Mouse (Mus musculus): ENCODE measurements around the gene Fam131b.

Gene Fam131b

DNA sequence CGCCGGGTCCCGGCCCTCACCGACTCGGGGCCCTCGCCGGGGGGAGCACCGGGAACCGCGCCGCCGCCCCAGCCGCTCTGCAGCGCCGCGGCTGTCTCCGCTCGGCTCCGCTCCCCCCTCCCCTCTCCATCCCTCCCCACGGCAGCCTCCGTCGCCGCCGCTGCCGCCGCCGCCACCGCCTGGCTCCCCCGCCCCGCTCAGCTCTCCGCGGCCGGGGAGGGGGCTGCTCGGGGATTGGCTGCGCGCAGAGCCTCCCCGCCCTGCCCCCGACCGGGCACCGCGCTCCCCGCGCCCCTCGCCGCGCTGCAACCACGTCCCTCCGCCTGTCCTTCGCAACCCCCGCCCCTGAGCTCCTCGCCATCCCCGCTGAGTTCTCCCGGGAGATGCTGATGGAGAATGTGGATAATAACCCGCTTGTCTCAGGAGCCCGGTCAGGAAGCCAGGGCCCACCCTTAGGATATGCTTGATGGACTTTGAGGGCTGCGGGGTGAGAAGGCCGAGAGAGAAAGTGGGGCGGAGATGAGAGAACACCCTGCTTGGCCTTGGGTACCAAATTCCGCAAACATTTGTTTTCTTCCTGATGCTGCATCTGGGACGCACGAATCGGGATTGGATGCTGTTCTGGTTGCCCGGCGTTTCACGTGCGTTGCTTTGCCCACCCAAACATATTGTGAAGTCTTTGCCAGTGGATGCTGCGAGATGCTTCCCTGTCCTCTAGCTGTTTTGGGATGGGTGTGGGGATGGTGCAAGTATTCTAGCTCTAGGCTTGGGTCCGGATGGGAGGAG, at the start of gene Fam131b:
Gene Fam131b (minus strand): TSS at position 162 of the 786 bp plus-strand sequence.
- DNase-seq (ENCODE audit: low read depth) = no peak

DNA sequence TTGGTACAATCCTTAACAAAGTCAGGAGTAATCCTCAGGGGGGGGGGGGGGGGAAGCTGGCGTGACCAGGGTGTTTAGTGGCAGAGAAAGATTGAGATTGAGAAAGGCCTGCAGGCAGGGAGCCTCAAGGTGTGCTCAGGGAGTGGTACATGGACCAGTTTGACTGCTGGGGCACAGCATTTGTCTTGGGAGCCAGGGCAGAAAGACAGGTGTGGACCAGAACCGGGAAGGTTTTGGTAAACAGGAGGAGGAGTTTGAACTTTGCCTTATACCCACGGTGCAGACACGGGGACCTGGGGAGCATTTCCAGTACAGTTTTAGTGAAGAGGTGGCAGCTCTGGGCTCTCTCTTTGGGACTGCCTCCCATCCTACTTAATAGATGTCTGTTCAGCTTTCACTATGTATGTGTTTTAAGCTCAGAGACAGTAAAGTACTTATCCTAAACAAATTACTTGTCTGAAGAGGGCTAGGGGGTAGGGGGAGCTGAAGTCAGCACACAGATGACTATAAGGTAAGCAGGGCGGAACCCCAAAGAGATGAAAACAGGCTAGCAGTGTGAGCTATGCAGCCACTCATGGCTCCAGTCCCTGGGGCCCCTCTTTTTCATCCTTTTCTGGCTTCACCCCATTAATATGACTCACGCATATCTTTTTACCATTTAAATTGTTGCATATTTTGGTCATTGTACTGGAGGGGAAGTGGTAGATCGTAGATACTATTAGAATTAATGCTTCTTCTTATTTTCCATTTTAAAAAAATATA, 49.4 kb upstream of the Fam131b start:
- no peak for DNase-seq (ENCODE audit: low read depth)

DNA sequence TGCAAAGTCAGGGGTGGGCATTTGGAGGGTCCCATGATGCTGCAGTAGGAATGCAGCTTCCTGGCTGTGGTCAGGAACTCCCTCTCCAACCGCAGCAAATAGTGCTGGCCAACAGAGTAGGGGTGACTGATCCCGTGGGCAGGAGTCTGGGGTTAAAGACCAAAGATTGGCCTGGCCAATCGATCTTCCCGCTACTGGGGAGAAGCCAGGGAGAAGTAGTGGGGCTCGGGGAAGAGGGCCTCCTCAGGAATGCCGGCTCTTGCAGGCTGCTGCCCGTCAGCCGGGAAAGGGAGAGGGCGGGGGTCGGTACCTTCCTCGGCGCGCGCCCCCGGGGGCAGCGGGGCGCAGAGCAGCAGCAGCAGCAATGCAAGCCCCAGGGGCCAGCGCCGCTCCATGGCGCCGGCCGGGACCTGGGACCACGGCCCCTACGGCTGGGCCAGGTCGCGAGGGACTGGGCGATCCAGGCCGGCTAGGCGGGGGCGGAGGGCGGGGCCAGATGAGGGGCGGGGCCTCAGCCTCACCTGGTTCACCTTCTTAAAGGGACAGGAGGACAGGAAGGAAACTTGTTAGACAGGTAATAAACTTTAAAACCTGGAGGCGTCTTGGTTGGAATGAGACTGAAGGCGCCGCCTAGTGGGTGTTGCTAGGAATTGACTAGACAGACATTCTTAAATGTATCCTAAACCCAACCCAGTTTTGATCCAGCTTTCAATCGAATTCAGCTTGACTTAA, 48.5 kb upstream of the Fam131b start, which contains the start of gene Epha1:
Gene Epha1 (minus strand): TSS at position 453 of the 732 bp plus-strand sequence.
- no peak for DNase-seq (ENCODE audit: low read depth)

DNA sequence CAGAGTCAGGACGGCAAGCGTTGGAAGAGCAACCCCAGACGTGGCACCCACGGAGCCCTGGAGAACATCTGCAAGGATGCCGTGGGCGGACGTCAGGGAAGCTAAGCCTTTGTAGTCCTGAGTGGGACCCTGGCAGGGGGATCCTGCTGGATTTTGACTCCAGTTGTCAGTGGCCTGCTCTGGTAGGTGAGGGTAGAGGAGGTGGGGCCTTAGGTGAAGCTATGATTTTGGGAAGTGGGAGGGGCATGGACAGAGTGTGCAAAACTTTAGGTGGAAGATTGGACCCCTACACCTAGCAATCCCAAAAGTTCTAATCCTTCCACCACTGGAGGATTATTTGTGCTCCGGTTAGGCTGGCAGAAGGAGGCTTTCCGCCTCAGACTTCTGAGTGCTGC, 48.0 kb upstream of the Fam131b start:
- DNase-seq (ENCODE audit: low read depth) = no peak

DNA sequence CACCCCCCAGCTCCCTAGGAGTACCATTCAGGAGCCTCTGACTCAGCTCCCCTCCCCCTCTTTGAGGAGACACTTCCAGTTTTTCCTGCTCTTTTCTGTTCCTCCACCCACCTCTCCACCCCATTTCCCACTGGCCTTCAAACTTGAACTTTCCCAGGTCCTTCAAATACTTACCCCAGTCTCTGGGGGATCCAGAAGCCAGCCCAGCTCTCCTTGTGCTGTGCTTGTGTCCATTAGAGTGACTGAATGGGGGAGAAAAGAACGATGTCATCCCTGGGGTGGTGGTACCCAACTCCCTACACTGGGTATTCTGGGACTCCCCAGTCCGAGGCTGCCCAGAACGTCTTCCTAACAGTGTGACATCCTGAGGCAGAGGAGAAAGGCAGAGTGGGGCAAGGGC, 47.6 kb upstream of the Fam131b start:
- DNase-seq (ENCODE audit: low read depth) = no peak

DNA sequence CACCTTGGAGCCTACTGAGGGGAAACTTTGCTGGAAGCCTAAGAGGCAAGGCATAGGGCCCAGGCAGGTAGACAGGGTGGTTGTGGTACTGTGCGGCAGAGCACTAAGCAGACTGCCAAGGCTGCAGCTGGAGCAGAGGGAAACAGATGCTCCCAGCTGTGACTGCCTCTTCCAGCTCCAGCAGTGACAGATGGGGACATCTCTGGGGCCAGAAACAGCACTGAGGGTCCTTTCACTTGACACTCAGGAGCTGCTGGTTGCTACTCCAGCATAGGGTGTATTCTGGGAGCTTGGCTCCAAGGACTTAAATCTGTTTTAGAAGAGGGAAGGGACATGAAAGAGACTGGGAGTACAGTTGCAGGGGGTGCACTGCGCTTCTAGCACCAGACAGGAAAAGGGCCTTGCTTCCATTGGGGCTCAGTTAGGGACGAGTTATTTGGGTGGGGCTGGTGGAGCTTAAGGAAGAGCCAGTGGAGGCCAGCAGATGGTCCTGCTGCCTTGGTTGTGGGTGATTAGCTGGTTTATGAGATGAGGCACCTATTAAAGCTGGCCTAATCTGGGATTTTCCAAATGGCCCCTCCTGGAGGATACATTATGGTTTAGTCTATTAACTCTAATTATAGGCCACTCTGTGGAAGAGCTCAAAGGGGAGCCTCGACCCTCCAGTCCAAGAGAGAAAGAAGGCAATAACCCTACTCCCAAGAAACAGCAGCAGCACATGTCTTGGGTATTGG, 46.4 kb upstream of the Fam131b start:
- DNase-seq (ENCODE audit: low read depth) = no peak

DNA sequence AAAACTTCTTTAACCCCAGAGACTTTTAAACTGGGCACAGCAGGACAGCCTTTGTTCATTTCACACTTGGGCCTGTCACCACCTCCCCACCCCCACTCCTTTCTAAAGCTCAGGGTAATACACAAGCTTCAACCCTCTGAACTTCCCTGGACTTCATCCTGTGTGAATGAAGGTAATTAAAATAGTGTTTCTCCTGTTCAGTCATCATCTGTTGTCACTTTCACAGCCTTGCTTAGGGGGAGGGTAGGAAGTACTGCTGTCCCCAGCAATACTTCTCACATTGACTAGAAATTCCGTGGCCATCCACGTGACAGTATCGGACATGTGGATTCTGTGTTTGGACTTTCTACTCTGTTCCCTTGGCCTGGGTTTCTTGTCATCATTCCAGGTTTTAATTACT, 45.4 kb upstream of the Fam131b start:
- DNase-seq (ENCODE audit: low read depth) = no peak

DNA sequence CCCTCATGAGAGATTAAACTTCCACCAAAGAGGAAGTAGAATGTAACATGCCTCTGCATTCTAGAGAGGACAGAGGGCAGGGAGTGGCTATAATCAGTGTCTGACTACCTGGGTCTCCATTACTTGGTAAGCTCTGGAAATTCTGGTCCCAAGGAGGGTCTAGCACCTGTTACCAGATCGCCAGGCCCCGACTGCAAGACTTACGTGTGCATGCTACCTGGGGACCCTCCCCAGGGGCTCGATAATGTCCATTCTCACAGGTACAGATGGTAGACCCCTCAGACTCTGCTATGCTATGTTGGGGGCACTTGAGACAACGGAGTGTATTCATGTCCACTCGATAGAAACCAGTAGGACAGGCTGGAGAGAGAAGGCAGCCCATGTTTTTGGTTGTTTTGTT, 40.8 kb upstream of the Fam131b start:
- no peak for DNase-seq (ENCODE audit: low read depth)

DNA sequence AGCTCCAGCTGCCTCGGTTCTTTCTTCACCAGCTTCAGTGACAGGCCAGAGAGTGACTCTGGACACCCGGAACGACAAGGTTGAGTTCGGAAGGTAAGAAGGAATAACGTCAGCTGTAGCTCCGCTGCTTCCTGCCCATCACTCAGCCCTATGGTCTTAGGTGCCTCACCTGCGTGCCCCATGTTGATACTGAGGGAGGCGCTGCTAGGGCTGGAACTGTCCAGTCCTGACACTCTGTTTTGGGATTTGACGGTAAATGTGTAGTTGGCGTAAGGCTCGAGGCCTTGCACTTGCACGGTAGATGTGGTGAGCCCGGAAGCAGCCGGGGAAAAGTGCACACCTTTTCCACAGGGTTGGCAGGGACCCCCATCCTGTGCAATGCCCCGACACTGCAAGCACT, 40.2 kb upstream of the Fam131b start:
- DNase-seq (ENCODE audit: low read depth) = no peak

DNA sequence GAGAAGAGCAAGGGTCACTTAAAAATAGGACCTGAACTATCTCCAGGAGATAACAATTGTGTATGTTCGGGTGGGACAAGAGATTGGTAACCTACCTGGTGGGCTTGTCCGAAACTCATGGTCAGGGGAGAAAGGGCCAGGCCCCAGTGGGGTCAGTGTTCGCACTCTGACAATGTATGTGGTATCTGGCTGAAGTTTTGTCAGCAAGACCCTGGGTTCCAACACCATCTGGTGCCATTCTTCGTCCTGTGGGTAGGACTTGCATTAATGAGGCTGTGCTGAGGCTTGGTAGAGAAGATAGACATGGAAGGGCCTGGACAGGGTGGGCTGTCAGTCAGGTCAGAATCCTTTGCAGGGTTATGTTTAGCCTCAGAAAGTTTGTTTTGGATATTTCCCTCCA, 39.6 kb upstream of the Fam131b start:
- no peak for DNase-seq (ENCODE audit: low read depth)

DNA sequence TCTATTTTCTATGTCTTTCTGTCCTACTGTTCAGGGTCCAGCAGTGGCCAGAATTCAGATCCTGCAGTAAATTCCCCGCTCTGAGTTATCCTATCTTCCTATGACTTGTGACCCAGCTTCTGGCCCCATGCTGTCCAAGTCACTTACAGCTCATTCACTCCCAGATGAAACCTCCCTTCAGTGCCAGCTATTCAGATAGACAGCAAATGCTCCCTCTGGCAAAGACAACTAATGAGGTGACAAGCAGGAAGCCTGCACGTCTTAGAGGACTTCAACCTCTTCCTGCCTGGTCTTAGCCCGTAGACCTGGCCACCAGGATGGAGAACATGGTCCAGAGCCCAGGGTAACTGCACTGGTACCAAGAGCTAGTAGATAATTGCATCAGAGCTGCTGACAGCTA, 38.5 kb upstream of the Fam131b start:
- no peak for DNase-seq (ENCODE audit: low read depth)

DNA sequence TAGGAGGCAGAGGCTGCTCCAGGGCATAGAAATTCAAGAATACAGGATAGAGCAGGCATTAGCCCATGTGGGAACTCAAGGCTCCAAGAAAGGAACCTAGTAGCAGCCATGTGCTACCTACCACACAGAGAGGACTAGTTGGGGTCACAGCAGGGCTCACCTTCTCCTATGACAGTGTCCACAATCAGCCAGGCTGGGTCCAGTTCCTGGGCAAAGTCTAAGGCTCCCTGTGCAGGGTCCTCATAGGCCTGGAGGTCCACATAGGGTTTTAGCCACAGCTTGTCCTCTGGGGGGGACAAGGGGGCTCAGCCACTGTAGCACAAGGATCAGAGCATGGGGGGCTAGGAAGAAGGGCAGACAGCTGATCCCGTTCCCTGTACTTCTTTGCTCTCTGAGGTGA, 38.1 kb upstream of the Fam131b start:
- DNase-seq (ENCODE audit: low read depth) = no peak

DNA sequence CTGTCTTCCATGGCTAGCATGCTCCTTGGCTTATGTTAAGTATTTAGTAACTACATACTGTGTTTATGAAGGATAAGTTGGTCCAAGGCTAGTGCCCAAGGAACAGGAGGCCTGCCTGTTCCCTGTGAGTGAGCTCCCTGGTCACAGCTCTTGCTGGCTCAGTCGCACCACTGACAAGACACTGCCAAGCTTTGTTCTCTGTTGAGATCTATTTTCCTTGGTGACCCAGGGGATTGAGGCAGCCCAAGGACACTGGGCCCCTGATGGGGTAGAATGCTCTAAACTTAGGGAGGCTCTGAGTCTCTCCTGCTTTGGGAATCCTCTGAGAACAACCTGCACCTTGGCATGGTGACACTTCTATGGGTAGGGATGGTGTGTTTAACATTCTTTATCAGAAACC, 37.6 kb upstream of the Fam131b start:
- DNase-seq (ENCODE audit: low read depth) = no peak

DNA sequence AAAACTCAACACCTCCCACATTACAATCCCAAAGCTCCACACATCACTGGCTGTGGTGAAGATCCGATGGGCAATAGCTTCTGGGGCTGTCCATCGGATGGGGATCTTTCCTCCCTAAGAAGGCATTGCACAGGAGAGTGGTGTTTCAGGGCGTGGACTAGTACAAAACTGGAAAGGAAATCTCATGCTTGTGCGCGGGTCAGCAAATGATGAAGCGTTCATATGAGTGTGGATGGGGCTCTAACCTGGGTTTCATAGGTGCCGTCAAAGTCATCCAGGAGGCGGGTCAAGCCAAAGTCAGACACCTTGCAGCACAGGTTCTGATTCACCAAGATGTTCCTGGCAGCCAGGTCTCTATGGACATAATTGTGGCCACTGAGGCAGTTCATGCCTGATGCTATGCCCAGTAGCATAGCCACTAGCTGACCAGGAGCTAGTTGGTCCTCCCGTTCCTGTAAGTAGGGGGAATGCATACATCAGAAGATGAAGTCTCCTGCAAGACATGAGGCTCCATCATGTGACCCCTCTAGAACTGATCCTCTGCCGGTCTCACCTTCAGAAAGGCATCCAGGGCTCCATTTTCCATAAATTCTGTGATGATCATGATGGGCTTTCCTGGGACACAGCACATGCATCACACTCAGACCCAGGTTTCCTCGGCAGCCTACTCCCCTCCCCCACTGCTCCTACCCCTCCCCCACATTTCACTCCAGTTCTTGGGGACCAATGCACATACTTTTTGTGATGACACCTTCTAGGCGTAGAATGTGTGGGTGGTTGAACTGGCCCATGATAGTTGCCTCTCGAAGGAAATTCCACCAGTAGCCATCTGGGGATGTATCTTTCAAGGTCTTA, 36.8 kb upstream of the Fam131b start:
- DNase-seq (ENCODE audit: low read depth) = no peak

DNA sequence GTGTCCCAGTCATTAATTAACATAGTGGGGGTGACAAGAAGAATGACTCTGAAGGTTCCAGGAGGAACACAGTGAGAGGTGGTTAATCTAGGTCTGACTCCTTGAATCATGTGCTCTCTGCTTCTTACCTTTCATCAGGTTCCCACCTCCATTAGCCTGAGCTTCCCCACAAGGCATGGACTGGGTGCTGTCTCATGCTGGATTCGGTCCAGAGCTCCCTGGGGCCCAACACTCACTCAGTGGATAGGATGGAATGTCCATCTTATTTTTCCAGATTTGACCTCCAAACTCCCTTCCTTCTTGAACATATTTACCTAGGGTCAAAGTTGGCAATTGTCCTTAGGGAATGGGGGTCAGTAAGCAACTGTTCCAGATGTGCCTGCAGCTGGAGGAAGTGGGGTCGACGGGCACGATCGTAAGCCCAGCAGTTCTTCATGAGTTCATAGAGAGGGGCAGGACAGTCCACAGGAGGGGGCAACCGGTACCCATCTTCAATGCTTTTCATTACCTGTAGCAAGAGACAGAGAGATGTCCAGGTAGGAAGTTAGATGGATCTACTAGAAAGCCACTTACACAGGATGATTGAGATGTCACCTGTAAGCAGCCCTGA, 35.9 kb upstream of the Fam131b start:
- DNase-seq (ENCODE audit: low read depth) = no peak

DNA sequence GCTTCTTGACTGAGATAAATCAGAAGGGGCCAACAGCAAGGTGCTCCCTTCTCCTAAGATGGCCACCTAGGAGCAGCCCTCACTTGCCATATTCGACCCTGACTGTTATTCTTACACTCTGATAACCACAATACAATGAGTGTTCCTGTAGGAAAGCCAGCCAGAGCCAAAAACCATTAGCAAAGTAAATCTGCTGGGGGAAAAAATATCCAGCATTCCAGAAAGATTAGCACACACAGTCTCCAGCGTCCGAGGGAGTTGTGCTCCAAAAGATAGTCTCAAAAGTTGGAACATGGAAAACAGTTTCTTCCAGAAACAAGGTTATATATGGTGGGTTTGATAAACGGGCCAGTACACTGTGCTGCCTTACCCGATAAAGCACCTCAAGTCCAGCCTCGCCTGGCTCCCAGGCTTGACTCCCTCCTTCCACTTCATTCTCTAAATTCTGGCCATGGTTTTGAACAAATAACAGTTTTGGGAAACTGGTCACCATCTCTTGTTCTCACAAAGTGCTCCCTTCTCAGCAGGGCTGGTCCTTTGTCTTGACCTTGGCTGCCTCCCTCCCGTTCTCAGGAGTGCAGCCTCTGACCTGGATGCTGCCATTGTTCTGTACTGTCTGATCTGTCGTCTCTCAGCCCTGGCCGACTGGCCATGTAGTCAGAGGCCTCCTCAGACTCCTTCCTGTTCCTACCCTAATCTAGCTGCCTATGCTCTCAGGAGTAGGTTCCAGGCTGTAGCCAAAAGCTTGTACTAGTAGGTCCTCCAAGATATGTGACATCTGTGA, 35.1 kb upstream of the Fam131b start:
- DNase-seq (ENCODE audit: low read depth) = no peak

DNA sequence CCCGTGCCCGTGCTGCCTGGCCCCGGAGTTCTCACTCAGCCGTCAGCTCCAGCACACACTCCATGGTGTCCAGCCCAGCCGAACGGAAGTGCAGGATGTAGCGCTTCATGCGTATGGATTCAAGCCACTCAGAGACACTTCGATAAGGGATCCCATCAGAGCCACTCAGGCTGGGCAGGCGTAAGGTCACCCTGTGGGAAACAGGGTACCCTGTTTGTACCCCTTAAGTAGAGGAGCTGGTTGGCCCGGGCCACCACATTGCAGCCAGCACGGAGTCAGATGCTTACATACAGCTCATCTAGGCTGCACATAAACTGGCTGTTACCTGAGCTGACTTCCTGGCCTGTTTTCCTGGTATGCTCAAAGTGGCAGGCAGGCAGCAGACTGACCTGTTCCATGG, 34.5 kb upstream of the Fam131b start:
- DNase-seq (ENCODE audit: low read depth) = no peak

DNA sequence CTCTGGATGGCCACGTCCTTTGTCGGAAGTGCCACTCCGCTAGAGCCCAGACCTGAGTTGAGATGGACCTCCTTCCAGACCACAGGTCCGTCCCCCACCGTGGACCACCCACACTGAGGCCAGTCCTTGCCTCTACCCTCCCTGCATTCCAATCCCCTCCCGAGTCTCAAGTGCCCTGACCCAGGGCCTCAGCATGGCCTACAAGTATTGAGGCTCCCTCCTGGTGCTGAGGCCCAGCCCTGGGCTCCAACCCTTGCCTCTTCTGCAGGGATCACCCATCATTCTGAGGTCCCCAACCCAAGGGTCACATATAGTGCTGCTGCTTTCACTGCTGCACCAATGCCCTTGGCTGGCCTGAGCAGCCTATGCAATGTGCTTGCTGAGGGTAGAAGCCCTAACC, 33.5 kb upstream of the Fam131b start:
- DNase-seq (ENCODE audit: low read depth) = no peak

DNA sequence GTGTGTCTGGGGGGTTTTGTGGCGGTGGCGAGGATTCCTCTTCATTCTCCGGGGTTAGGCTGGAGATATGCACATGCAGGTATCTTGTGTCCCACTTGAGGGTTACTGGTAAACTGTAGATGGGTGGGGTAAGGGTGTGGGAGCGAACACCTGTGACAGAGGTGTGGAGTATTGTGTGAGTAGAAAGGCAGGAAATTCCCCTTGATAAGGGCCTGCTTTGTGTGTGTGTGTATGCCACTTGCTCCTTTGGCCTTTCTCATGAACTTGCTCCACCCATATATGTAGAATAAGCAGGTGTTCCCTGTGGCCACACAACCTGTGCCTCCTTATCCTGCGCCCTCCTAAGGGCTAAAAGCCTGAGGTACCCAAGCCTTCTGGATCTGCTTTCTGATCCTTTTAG, 32.5 kb upstream of the Fam131b start:
- no peak for DNase-seq (ENCODE audit: low read depth)
